Mouse (Mus musculus) limb, embryonic 13.5 days (tissue): ENCODE results near the gene Pid1. TPM values are rescaled to one million over a fixed set of nuclear protein-coding genes. Genes with fewer than 3 reads are reported as not detected.

ENCODE experiments used
- ATAC-seq: fragments of 200-750 bp; cut with Nextera tagmentation; 2 replicates; pipeline ENCODE4 v1.8.0; 2017; ENCODE audit warnings: low read depth, moderate number of reproducible peaks, moderate TSS enrichment; ENCODE audit not compliant: low FRiP score
- H3K27ac ChIP-seq: fragments of 300-500 bp; sonication (generic); 2 replicates; pipeline ENCODE4 v1.5.1; 2015; ENCODE audit warnings: inconsistent platforms, mild to moderate bottlenecking, moderate library complexity
- H3K27me3 ChIP-seq: fragments of 300-500 bp; sonication (generic); 2 replicates; pipeline ENCODE4 v1.6.1; 2015; ENCODE audit warnings: mild to moderate bottlenecking, inconsistent platforms
- H3K36me3 ChIP-seq: fragments of 300-500 bp; sonication (generic); 2 replicates; pipeline ENCODE4 v1.6.1; 2015; ENCODE audit warnings: inconsistent platforms, mild to moderate bottlenecking, moderate library complexity
- H3K4me1 ChIP-seq: fragments of 300-500 bp; sonication (generic); 2 replicates; pipeline ENCODE4 v1.6.1; 2015; ENCODE audit warnings: inconsistent platforms
- H3K4me2 ChIP-seq: fragments of 300-500 bp; sonication (generic); replicated peaks from 2 replicates; pipeline ENCODE4 v1.6.1; 2015; ENCODE audit warnings: inconsistent platforms, mild to moderate bottlenecking, moderate library complexity
- H3K4me3 ChIP-seq: fragments of 300-500 bp; sonication (generic); 2 replicates; pipeline ENCODE4 v1.5.1; 2015; ENCODE audit warnings: moderate library complexity, mild to moderate bottlenecking, inconsistent platforms
- H3K9ac ChIP-seq: fragments of 300-500 bp; sonication (generic); 2 replicates; pipeline ENCODE4 v1.6.1; 2015; ENCODE audit warnings: mild to moderate bottlenecking, inconsistent platforms
- H3K9me3 ChIP-seq: fragments of 300-500 bp; sonication (generic); 2 replicates; pipeline ENCODE4 v1.6.1; 2016; ENCODE audit warnings: inconsistent platforms
- WGBS: fragments of 180-500 bp; shearing (Covaris S2); methylation state at CpG from one replicate; pipeline ENCODE4 v1.1.7; 2015; 5-methylcytosine and 5-hydroxymethylcytosine counted together
- polyA plus RNA-seq: library from polyadenylated mRNA; unstranded; fragments of >200 nt; fragmentation: Nextera tagmentation; extraction: Ambion mirVana; gene quantifications from 2 replicates; pipeline ENCODE4 v1.2.1, GENCODE M21; 2015

The Pid1 gene
- polyA plus RNA-seq, 1 experiment from 2014 or later = 59.3 TPM

DNA sequence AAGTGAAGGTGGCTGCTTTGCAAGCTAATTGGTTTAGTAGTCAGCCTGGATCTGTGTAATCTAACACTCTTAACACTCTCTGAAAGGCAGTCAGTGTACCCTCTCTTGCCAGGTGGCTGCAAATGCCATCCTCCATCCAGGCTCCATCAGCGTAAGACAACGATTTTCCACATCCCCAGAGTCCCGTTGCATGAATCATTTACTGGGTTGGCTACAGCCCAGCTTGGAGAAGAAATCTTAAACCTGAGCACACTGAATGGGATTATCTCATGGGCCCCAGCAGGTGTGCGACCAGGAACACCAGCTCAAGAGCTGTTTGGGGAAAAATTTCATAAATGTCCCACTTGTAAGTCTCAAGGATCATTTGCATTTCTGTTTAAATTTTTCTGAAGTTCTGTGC, 23.6 kb upstream of the Pid1 start:
- H3K27me3 ChIP-seq = no peaks in the 10 kb centered on the region
- H3K36me3 ChIP-seq = no peaks in the 10 kb centered on the region
- no peak overlapping the region for H3K27ac ChIP-seq
- H3K9ac ChIP-seq = no peak overlapping the region
- peaks cover 11% of the 10 kb centered on the region; the same call in 1 of the 2 replicates for H3K4me1 ChIP-seq
- no peak overlapping the region for H3K4me2 ChIP-seq
- peak; percentile 64; the same call in 1 of the 2 replicates for ATAC-seq
- 29% methylated on average over 4 of the region's 4 CpGs for WGBS
- H3K4me3 ChIP-seq = no peak overlapping the region
- H3K9me3 ChIP-seq = no peaks in the 10 kb centered on the region

DNA sequence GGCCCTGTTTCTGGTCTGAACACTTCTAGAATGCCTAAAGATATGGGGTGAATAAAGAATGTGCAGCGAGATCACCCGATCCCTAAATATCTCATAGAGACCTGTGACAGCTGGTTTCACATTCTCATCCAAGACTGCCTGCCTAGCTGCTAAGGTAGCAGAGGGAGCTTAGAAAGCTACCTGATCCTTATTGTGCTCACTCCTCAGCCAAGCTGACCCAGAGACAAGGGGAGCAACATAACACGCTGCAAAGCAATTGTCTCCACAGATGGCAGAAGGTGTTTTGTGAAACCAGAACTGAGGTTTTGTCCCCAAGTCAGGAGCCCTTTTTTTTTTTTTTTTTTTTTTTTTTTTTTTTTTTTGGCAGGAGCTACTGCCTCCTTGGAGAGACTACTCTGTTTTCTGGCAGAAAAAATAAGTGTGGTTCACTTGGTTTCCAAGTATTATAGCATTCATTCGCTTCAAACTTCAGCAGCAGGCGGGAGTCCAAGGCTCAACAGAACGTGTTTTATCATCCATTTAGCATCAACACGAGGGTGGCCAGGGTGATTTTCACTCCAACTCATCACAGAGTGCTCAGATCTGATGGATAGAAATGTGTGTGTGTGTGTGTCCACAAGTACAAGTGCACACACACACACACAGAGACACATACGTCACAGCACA, 22.6 kb upstream of the Pid1 start:
- no peak for ATAC-seq
- 74% methylated on average over 8 of the region's 8 CpGs for WGBS

DNA sequence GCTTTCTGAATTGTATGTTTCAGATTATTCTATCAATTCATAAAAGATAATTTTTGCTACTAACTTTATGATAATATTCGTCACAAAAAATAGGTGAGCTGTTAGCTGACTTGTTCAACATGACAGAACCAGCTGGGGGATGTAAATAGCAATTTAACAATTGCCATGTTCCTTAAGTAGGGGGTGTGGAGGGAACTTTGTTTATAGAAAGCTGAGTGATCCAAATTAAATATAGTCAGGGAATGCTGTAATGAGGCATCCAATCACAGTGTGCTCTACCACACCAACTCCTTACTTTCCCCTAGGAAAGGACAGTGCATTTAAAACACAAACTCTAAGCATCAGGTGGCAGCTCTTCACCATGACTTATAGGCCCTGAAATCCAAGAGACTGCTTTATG, 18.7 kb upstream of the Pid1 start:
- H3K4me2 ChIP-seq = no peak overlapping the region
- peaks cover 8% of the 10 kb centered on the region; the same call in 1 of the 2 replicates for H3K4me1 ChIP-seq
- no peaks in the 10 kb centered on the region for H3K9me3 ChIP-seq
- no peak for ATAC-seq
- no peak overlapping the region for H3K4me3 ChIP-seq
- no peak overlapping the region for H3K9ac ChIP-seq
- no peak overlapping the region for H3K27ac ChIP-seq
- no peaks in the 10 kb centered on the region for H3K27me3 ChIP-seq
- WGBS = 74% methylated on average over 1 of the region's 1 CpGs
- no peaks in the 10 kb centered on the region for H3K36me3 ChIP-seq

More for the DNA sequence above, 22.6 kb upstream of the Pid1 start:
- Histone ChIP-seq H3K4me3 (no peak overlapping the region), H3K27ac (no peak overlapping the region), H3K9me3 (no peaks in the 10 kb centered on the region), H3K27me3 (no peaks in the 10 kb centered on the region), H3K36me3 (no peaks in the 10 kb centered on the region), H3K4me1 (peaks cover 11% of the 10 kb centered on the region; the same call in 1 of the 2 replicates), H3K9ac (no peak overlapping the region), H3K4me2 (no peak overlapping the region)

DNA sequence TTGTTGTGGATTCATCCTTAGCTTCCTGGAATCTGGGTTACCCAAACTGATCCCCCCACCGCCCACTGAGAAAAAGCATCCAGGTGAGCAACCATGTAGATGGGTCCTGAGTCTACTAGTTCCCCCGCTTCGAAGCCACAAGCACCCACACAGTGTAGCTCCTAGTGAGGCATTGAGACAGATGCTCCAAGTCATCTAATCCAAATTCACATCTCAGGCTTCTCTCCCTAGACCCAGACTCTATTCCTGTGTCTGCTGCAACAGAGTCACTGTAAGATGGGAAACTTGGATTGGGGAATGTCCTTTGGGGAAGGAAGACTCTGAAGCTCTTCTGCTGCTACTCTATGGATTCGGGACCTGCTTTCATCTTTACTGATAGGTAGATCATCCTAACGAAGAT, 18.1 kb upstream of the Pid1 start:
- WGBS = 92% methylated on average over 5 of the region's 5 CpGs
- no peak overlapping the region for H3K9ac ChIP-seq
- no peak overlapping the region for H3K4me2 ChIP-seq
- no peaks in the 10 kb centered on the region for H3K27me3 ChIP-seq
- H3K36me3 ChIP-seq = no peaks in the 10 kb centered on the region
- H3K27ac ChIP-seq = no peak overlapping the region
- 0 out of 2 replicates have a peak, but pooled peaks cover 3% of the 10 kb centered on the region for H3K4me1 ChIP-seq
- H3K4me3 ChIP-seq = no peak overlapping the region
- no peaks in the 10 kb centered on the region for H3K9me3 ChIP-seq
- ATAC-seq = no peak

DNA sequence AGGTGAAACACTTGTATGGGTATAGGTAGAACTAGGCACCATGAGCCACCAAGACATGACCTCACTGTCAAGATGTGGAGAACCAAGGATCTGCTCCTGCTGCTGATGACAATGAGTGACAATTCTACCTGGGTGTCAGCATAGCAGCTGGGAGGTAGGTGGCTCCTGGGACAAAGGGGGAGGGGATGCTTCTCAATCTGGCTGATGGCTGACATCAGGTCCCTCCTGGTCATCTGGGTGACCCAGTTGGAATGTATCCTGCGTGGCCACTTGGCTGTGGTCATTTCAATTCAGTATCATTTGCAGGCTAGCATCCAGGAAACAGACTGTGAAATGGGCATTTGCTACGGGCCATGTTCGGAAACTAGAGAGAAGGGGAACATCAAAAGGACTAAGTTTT, 16.9 kb upstream of the Pid1 start:
- H3K4me2 ChIP-seq = no peak overlapping the region
- no peaks in the 10 kb centered on the region for H3K4me1 ChIP-seq
- H3K36me3 ChIP-seq = no peaks in the 10 kb centered on the region
- no peak overlapping the region for H3K4me3 ChIP-seq
- H3K9ac ChIP-seq = no peak overlapping the region
- no peak overlapping the region for H3K27ac ChIP-seq
- WGBS = 86% methylated on average over 3 of the region's 3 CpGs
- ATAC-seq = no peak
- H3K27me3 ChIP-seq = no peaks in the 10 kb centered on the region
- H3K9me3 ChIP-seq = no peaks in the 10 kb centered on the region

DNA sequence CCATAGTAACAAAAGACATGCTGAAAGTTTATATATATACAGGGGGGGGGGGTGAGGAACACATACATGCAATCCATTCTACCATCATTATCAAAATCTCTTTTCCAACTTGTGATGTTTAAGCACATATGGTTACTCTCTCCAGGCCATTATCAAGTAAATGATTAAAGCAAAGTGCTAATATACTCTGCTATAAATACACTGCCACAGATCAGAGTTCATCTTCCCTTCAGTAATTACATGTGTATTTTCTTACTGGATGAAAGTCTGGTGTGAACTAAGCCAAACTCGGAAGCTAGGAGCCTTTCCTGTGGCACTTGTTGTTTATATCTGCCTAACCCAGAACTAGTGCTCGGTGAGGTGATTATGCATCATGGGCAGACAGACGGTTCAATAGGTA, 3.8 kb upstream of the Pid1 start:
- Histone ChIP-seq H3K36me3 (no peaks in the 10 kb centered on the region), H3K9me3 (no peaks in the 10 kb centered on the region), H3K4me3 (no peak overlapping the region), H3K9ac (no peak overlapping the region), H3K4me2 (no peak overlapping the region), H3K4me1 (0 out of 2 replicates have a peak, but pooled peaks cover 7% of the 10 kb centered on the region), H3K27ac (no peak overlapping the region), H3K27me3 (no peaks in the 10 kb centered on the region)
- ATAC-seq = no peak
- 78% methylated on average over 3 of the region's 3 CpGs for WGBS

DNA sequence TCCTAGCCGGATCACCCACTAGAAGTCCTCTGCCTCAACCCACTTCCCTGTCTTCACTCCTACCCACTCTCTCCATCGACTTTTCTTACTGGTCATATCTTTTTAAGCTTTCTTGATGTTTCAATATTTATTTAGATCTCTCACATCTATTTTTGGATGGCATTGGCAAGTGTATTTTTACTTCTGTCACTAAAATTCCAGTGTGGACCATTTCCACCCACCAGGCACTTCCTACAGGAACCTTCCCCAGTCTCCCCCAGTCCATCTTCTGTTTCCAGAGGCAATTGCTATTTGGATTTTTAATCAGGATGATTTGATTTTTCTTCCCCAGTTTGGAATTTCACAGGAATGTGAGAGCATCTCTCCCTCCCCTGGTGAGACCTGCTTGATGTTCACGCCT, 2.6 kb upstream of the Pid1 start:
- no peak overlapping the region for H3K4me2 ChIP-seq
- 0 out of 2 replicates have a peak, but pooled peaks cover 7% of the 10 kb centered on the region for H3K4me1 ChIP-seq
- 61% methylated on average over 3 of the region's 3 CpGs for WGBS
- no peak overlapping the region for H3K27ac ChIP-seq
- H3K9ac ChIP-seq = no peak overlapping the region
- no peaks in the 10 kb centered on the region for H3K36me3 ChIP-seq
- H3K9me3 ChIP-seq = no peaks in the 10 kb centered on the region
- no peak overlapping the region for H3K4me3 ChIP-seq
- no peaks in the 10 kb centered on the region for H3K27me3 ChIP-seq
- ATAC-seq = no peak

DNA sequence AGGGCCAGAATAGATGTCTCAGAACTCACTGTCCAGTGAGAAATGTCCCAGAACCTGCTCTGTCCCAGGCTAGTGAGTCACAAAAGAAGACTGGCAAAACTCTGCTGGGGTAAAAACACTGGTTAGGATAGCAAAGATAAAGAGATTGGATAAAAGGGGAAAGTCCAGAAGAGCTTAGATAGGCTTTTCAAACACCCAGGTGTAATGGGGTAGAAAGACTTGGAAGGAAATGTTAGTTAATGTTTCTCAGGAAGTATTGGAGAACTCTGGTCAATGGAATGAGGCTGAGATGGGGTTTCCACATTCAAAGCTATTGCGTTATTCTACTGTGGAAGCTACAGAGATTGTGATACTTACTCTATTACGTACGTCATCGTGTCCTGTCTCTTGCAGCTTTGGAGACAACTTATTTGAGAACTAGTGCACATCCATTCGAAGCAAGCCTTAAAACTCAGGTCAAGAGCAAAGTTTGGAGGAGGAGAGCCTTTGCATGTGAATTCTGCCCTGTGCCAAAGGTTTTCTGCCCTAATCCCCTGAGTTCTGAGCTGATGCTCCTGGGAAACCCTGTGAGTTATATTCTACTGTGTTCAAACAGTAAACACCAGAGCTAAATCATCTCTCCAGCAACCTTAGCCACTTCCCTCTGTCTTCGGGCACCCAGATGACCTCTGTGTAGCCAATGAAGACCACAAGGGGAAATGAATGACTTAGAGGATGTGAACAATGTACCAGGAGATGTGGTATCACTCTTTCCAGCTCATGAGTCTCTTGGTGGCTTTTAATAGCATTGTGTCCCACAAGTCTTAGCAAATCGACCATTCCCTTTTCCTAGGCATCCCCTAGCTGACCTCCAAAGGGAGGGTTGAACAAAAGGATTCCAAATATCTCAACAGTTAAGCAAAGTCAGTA, 1.0 kb downstream of the Pid1 start:
- no peak overlapping the region for H3K27ac ChIP-seq
- 0 out of 2 replicates have a peak, but pooled peaks cover 7% of the 10 kb centered on the region for H3K4me1 ChIP-seq
- no peak overlapping the region for H3K9ac ChIP-seq
- WGBS = 86% methylated on average over 7 of the region's 7 CpGs
- no peak for ATAC-seq
- no peaks in the 10 kb centered on the region for H3K36me3 ChIP-seq
- no peak overlapping the region for H3K4me3 ChIP-seq
- H3K27me3 ChIP-seq = no peaks in the 10 kb centered on the region
- H3K4me2 ChIP-seq = no peak overlapping the region
- no peaks in the 10 kb centered on the region for H3K9me3 ChIP-seq

DNA sequence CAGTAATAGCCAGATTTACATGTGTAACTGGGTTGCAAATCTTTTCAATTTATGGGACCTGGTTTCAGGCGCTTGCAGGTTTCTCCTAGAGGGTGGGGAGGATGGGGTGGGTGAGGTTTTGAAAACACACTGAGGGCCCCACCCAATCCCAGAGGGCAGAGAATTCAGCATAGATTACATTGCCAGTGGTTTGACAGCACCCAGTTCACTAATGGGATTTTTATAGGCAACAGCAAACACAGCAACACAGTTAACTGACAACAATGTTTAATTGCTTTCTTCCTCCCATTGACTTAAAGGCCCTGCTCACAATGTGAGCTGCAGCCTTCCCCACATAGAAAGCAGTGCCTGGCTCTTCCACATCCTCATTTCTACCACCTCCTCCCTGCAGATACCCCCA, 1.8 kb downstream of the Pid1 start:
- no peak for ATAC-seq
- 45% methylated on average over 1 of the region's 1 CpGs for WGBS
- no peak overlapping the region for H3K4me2 ChIP-seq
- H3K9ac ChIP-seq = no peak overlapping the region
- no peak overlapping the region for H3K4me3 ChIP-seq
- no peaks in the 10 kb centered on the region for H3K27me3 ChIP-seq
- H3K27ac ChIP-seq = no peak overlapping the region
- H3K4me1 ChIP-seq = 0 out of 2 replicates have a peak, but pooled peaks cover 7% of the 10 kb centered on the region
- no peaks in the 10 kb centered on the region for H3K36me3 ChIP-seq
- H3K9me3 ChIP-seq = no peaks in the 10 kb centered on the region

DNA sequence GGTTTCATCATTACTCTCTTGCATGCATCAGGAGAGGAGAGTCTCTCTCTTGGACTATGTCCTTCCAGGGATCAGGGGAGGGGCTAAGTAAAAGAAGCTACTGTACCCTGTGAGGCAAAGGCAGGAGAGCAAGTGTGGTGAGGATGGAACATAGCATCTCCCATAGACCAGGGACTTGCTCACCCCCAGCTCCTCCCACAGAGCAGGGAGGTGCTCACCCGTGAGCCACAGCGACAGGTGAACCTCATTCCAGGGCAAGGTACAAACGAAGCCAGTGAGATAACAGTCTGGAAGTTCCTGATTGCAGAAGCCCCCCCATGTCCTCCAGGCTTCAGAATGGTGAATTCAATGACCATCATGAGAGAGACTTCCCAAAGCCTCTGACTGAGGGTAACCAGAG, 2.6 kb downstream of the Pid1 start:
- no peaks in the 10 kb centered on the region for H3K9me3 ChIP-seq
- no peak for ATAC-seq

DNA sequence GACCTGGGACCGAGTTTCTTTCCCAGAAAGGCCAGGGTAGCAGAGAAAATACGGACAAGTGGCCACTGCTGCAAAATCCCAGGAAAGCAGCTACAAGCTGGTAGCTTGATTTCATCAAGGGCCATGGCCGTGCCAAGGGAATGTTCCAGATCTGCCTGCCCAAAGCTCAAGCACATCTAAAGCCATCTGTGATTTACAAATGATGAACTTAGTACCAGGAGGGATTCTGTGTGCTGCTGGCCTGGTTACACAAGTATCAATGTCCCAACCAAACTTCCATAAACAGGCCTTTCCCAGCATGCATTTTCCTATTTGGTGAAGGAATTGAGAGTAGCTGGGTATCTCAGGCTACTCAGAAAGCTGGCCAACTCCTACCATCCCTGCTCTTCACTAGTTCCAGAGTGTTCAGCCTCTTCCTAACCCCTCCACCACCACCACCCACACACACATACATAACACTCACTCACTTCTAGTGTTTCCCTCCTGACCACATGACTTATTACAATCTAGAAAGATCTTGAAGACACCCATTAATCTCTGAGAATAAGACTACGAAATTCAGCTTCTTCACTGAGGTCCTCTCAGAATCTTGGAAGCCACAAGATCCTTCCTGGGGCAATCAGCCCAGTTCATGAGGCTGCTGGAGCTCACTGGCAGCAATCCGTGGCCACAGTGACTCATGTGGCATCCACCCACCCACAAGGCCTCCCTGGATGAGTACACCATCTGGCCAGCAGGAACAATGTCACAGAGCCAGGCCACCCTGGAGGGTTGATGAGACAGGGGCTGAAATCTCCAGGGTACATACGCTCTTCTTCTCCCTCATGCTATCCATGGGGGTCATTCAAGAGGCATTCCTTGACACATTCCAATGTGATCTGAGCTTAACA, 4.1 kb downstream of the Pid1 start:
- H3K27me3 ChIP-seq = no peaks in the 10 kb centered on the region
- no peak overlapping the region for H3K9ac ChIP-seq
- no peaks in the 10 kb centered on the region for H3K4me1 ChIP-seq
- no peaks in the 10 kb centered on the region for H3K36me3 ChIP-seq
- 87% methylated on average over 6 of the region's 6 CpGs for WGBS
- no peak overlapping the region for H3K4me3 ChIP-seq
- no peak overlapping the region for H3K27ac ChIP-seq
- ATAC-seq = no peak
- no peak overlapping the region for H3K4me2 ChIP-seq
- H3K9me3 ChIP-seq = no peaks in the 10 kb centered on the region

More for the DNA sequence above, 2.6 kb downstream of the Pid1 start:
- H3K4me2 ChIP-seq = no peak overlapping the region
- H3K9ac ChIP-seq = no peak overlapping the region
- 80% methylated on average over 3 of the region's 3 CpGs for WGBS
- no peak overlapping the region for H3K27ac ChIP-seq
- no peak overlapping the region for H3K4me3 ChIP-seq
- H3K27me3 ChIP-seq = no peaks in the 10 kb centered on the region
- 0 out of 2 replicates have a peak, but pooled peaks cover 7% of the 10 kb centered on the region for H3K4me1 ChIP-seq
- no peaks in the 10 kb centered on the region for H3K36me3 ChIP-seq
